Mouse (Mus musculus) splenic B cell, adult 2 months (primary cell): ENCODE measurements around the gene Slfn2.
A peak's percentile ranks its signal among the peaks of the same experiment; 100 is the strongest.
"Not testable (repeated sequence)": the region's sequence is repeated elsewhere in the genome, so short reads cannot be mapped to it uniquely, and the experiment has no call there.

Source experiments
- DNase-seq: peaks from one replicate; pipeline ENCODE4 v3.0.0-alpha.2; 2011; ENCODE audit warnings: low read depth, low spot score
- H3K27me3 ChIP-seq: 2 replicates; pipeline ENCODE4 v1.6.1; 2012; ENCODE audit warnings: mild to moderate bottlenecking, low read length, moderate library complexity, mixed read lengths; ENCODE audit not compliant: control insufficient read depth, poor library complexity, insufficient read depth, severe bottlenecking
- H3K36me3 ChIP-seq: 2 replicates; pipeline ENCODE4 v1.6.1; 2012; ENCODE audit warnings: mild to moderate bottlenecking, low read length, moderate library complexity, mixed read lengths; ENCODE audit not compliant: control insufficient read depth, poor library complexity, insufficient read depth, severe bottlenecking

Gene Slfn2

DNA sequence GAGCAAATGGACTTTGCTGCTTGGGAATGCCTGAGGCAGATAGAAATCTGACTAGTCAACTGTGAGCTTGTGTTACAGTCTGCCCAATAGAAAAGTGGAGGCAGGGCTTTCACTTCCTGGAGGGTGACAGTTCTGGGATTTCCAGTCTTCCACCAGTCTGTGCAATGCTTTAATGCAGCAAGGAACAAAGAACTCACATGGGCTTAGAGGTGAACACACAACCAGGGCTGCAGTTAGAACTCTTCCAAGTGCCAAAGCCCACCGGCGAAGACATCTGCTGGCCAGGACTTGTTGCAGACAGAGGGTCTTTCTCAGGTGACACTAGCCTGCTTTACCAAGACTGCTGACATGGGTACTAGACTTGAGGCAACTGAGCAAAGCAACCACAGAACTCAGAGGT lies at the start of gene Slfn2:
Slfn2 (plus strand) TSS at position 167 of the 400 bp plus-strand sequence.
- DNase-seq, result peak; percentile 70
- Histone ChIP-seq H3K27me3 (no peaks in the 10 kb centered on the region), H3K36me3 (peaks cover 16% of the 10 kb centered on the region)

DNA sequence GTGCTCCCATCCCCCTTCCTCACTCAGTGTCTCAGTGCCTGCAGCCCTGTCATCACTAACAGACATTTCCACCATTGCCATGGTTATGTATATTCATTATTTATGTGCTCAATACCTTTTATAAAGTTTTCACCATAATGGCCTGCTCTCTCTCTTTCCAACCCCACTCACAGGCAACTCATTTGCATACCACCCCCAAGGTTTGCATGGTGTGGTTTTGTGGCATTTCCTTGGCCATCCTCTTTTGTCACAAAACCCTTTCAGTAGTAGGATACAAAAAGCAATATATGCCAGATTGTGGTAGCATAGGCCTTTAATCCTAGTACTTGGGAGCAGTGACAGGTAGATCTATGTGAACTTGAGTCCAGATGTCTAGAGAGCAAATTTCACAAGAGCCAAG lies 48.8 kb upstream of the Slfn2 start:
- no peaks in the 10 kb centered on the region for H3K27me3 ChIP-seq

DNA sequence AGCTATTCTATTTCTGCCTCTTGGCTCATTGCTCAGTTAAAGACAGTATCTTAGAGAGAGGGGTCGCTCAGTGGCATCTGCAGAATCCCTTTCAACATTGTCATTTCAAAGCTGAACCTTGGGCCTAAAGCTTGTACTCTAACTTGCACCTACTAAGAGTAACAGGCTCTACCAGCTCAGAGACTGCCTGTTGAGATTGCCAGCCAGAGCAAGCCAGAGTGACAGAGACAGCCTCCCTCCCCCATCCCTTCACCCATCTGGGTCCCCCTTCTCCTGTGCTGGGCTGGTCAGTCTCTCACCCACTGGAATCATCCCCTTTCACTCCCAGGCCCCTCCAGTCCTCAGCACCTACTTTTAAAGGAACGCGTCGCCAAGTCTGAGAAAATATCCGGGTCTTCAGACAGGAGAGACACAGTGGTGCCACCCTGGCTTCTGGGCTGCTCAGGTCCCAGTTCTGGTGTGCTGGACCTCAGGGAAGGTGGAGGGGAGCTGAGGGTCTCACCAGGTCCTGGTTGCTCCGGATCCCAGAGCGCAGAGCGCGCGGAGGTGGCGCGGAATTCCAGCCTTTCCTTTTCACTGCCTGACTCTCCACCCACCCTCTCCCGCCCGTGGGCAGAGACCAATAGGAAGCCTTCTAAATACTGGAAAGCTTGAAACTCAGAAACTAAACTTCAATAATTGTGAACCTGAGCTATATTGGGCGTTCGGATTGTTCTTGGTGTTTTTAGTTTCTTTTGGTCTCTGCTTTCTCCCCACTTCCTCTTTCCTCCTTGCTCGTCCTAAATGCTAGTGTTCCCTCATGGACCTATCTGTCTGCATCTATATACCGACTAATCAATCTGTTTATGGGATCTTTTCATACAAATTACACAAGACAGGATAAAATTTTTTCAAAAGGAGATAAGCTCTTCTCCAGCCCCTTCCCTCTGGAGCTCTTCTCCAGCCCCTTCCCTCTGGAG lies 45.1 kb upstream of the Slfn2 start:
- not testable (repeated sequence) for H3K27me3 ChIP-seq, H3K36me3 ChIP-seq
- DNase-seq, result peak; percentile 49

More for the DNA sequence above, 48.8 kb upstream of the Slfn2 start:
- peak; percentile 66 for DNase-seq
- H3K36me3 ChIP-seq, result peaks cover 8% of the 10 kb centered on the region; the same call in 1 of the 2 replicates

DNA sequence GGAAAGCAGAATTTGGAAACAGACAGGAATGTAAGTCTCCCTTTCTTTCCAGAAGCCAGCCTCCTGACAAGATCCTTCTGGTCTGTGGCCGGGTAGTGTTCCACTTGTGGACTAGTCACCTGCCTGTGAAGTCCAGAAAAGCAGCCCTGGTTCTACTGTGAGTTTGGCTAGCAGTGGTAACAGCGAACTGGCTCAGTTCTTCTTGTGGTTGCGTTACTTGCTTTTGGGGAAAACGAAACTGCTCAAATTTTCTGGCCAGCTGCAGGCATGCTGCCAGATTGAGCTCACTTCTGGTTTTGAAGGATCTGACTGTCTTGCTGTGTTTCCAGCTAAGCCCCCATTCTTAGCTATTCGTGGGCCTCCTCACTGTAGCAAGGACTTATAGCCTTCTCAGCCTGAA lies 44.3 kb upstream of the Slfn2 start, which contains the start of gene Slfn8:
Slfn8 (minus strand) TSS at position 190 of the 400 bp plus-strand sequence.
- H3K36me3 ChIP-seq, result no peaks in the 10 kb centered on the region
- no peaks in the 10 kb centered on the region for H3K27me3 ChIP-seq
- peak; percentile 71 for DNase-seq

DNA sequence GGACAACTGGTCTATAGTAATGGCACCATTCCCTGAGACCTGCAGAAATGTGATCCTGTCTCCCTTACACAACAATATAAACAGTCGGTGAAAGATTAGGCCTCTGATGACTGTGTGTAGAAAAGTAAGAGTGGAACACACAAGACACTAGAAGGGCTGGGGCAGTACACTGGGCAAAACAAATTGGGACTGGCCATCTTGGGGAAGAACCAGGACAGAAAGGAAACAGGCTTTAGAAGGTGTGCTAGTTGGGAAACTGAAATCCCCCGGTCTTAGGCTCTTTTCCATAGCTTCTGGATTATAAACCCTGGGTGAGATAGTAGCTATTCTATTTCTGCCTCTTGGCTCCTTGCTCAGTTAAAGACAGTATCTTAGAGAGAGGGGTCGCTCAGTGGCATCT lies 26.2 kb upstream of the Slfn2 start:
- not testable (repeated sequence) for H3K27me3 ChIP-seq, H3K36me3 ChIP-seq, DNase-seq

DNA sequence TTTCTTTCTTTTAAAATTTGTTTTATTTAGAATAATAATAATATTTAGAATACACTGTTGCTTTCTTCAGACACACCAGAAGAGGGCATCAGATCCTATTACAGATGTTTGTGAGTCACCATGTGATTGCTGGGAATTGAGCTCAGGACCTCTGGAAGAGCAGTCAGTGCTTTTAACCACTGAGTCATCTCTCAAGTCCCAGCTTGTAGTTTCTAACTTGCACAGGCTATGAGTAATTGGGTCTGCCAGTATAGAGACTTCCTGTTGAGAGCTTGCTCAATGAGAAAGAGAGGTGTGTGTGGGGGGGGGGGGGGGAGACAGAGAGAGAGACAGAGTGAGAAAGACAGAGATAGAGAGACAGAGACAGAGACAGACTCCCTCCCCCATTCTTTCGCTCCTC lies 25.8 kb upstream of the Slfn2 start:
- no peak for DNase-seq
- no peaks in the 10 kb centered on the region for H3K36me3 ChIP-seq

DNA sequence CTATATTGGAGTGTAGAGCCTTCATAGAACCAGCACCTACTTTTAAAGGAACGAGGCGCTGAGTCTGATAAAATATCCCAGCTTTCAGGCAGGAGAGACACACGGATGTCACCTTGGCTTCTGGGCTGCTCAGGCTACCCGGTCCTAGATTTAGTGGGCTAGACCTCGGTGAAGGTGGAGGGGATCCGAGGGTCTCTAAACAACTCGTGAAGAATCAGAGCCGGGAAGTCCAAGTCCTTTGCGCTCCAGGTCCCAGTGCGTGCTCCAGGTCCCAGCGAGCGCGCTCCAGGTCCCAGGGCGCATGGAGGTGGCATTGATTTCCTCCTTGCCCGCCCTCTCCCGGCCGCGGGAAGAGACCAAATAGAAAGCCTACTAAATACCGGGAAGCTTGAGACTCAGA lies 25.1 kb upstream of the Slfn2 start:
- H3K27me3 ChIP-seq, result no peaks in the 10 kb centered on the region
- H3K36me3 ChIP-seq, result no peaks in the 10 kb centered on the region
- no peak for DNase-seq

More for the DNA sequence above, 25.8 kb upstream of the Slfn2 start:
- H3K27me3 ChIP-seq, result no peaks in the 10 kb centered on the region

DNA sequence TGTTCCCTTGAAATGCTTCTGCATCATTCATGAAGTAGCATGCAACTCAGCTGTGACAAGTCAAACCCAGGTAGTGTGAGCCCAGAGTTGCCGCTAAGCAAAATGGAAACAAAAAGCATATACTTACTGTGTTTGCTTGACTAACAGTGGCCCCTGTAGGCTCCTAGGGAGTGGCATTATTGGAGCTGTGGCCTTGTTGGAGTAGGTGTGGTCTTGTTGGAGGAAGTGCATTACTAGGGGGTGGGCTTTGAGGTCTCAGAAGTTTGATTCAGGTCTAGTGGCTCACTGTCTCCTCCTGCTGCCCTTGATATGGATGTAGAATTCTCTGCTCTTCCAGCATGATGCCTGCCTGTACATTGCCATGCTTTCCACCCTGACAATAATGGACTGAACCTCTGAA lies 24.6 kb upstream of the Slfn2 start:
- peak; percentile 72 for DNase-seq
- Histone ChIP-seq H3K36me3 (no peaks in the 10 kb centered on the region), H3K27me3 (no peaks in the 10 kb centered on the region)

DNA sequence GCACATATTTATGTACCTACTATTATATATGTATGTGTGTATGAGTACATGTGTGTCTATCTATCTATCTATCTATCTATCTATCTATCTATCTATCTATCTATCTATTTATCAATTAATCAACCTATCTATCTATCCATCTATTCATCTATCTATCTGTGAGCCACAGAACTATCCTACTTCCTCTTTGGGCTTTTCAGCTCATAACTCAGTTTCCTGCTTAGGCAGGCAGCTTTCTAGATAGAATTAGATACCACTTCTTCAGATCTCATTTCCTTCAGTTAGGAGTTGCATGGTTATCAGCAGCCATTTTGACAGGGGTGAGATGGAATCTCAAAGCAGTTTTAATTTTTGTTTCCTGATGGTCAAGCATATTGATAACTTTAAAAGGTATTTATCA lies 23.9 kb upstream of the Slfn2 start:
- no peak for DNase-seq
- H3K36me3 ChIP-seq, result no peaks in the 10 kb centered on the region
- H3K27me3 ChIP-seq, result no peaks in the 10 kb centered on the region

DNA sequence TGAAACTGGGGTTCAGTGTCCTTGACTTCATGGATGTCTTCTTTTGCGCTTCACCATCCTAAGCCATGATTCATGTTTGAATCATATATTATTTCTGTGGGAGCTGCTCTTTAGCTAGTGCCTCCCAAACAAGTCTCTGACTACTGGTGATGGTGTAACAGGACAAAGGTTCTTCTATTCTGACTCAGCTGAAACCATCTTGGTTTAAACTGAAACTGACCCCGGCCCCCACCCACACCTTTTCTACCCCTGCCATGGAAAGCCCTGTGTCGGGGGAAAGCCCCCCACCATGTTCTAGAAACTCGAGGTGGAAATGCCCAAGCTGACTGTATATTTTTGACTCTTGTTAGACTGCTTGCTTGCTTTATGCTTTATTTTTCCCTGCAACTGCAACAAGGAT lies 21.0 kb upstream of the Slfn2 start:
- no peak for DNase-seq
- H3K36me3 ChIP-seq, result no peaks in the 10 kb centered on the region
- no peaks in the 10 kb centered on the region for H3K27me3 ChIP-seq

DNA sequence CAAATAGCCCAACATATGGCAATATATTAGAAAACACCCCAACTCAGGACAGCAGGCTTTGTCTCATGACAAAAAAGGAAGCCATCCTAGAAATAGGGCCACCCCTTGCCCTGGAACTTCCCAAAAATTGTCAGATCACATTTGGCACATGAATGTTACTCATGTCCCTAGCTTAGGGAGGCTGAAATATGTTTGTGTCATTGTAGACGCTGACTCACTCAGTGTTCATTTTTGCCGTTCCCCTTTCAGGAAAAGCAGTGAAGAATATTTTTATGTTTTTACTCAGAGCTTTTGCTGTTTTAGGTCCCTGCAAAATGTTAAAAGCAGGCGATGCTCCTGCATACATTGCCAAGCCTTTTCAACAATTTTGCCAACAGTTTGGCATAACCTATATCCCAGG lies 19.3 kb upstream of the Slfn2 start:
- H3K27me3 ChIP-seq, result no peaks in the 10 kb centered on the region
- no peaks in the 10 kb centered on the region for H3K36me3 ChIP-seq
- DNase-seq, result no peak

DNA sequence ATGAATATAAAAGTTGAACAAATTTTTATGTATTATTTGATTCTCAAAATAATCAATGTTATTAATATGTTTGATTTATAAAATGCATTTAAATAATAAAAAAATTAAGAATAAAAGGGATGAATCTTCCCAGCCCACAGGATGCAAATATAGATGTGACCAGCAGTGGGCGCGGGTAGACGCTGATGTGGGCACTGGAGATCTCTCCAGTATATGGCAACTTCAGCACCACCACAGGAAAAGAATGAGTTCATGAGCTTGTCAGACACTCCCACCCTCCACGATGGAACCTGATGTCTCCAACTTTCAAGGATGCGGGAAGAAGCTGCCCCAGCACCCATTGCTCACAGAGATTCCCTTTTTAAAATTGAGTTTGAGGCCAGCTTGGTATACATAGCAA lies 7.0 kb upstream of the Slfn2 start:
- DNase-seq, result peak; percentile 80
- Histone ChIP-seq H3K36me3 (no peaks in the 10 kb centered on the region), H3K27me3 (no peaks in the 10 kb centered on the region)

DNA sequence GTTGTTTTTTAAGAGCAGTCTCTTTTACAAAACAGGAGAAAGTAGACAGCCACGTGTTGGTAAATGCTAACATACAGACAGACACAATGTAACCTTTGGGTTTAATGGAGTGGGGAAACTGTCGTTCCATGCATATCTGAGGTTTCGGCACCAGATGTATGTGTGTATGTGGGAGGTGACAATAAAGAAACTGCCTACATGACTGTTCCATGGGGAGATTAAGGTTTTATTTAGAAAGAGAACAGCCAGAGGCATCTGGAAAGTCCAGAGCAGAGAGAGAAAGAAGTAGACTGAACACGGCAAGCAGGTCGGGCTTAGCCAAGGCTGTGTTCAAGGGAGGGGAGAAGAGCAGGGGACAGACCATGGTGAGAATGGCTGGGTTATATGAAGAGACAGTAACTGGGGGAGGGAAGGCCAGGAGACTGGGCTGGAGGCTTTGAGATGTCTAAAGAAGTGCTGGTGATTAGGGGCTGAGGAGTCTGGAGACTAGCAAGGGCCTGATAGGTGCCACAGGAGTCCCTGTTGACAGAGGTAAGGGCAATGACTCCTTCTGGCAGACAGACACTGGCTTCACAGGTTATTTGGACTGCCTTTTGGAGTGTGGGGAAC lies 4.4 kb upstream of the Slfn2 start:
- Histone ChIP-seq H3K27me3 (no peaks in the 10 kb centered on the region), H3K36me3 (no peaks in the 10 kb centered on the region)
- DNase-seq, result no peak

DNA sequence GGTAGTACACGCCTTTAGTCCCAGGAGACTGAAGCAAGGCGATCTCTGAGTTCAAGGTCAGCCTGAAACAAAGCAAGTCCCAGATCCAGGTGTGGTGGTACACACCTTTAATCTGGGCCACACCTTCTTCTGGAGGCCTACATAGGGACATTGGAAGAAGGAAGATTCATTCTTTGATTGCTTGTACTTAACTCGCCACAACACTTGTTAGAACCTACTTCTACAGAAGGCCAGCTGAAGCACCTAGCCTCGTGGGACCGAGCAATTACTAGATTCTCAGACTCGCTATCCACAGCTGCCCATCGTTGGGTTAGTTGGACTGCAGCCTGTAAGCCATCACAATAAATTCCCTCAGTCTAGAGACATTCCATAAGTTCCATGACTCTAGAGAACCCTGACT lies 3.1 kb upstream of the Slfn2 start:
- Histone ChIP-seq H3K36me3 (0 out of 2 replicates have a peak, but pooled peaks cover 2% of the 10 kb centered on the region), H3K27me3 (no peaks in the 10 kb centered on the region)
- no peak for DNase-seq

DNA sequence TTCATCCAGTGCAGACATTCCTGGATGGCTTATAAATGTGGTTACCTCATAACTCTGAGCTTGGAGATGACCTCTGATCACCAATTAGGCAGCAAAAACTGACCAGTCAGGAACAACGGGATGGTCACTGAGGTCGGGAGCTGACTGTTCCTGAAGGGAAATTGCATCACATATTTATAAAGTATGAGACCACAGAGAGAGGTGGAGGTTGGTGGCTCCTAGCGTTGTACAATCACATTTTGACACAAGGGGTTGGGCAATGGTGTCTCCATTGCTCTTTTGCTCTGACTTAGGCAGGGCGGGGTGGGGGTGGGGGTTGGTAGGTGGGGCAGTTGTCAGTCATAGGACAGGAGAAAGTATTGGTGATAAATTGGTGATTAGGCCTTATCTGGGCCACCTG lies 1.8 kb upstream of the Slfn2 start:
- Histone ChIP-seq H3K36me3 (peaks cover 4% of the 10 kb centered on the region; the same call in 1 of the 2 replicates), H3K27me3 (no peaks in the 10 kb centered on the region)
- DNase-seq, result no peak
